Mouse (Mus musculus): Measurements from ENCODE around the gene Ctsa.

DNA sequence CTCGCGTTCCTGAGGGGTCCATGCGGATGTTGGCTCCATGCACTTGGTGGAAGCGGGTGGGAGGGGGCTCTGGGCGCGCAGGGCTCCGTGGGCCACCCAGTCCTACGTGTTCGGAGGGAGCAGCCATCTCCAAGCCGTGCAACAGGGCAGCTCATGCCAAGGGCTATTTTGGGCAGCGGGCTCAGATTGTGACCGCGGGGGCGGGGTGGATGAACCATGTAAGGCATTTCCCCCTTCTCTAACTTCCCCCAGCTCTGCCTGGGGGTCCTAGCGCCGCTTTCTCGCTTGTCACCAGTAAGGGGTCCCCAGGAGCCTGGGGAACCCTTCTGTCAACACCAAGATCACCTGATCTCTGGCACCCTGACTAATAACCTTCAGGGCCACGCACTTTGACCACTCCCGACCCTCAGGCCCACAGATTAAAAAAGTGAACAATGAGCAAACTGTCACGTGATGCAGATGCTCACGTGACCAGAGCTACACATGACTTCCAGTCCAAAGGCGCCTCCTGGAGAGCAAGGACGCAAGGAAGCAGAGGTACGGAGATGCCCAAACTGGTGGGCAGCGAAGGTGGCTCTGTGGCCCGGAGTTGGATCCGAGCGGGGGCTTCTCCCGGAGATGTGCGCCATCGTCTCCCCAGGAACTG is 764 bp downstream of the Ctsa start, which contains the start of gene Neurl2:
- TF ChIP-seq TAL1 (IDR thresholded peaks at IDR 0.05; ENCODE audit: low read length), result no peak
- TF ChIP-seq GATA1 (IDR thresholded peaks at IDR 0.05; ENCODE audit: low read length), result no peak

Measured in erythroblast, embryonic 14.5 days (primary cell).